Mouse (Mus musculus) hindbrain, embryonic 11.5 days (tissue): Measurements from ENCODE around the gene Slc22a17. TPM values are rescaled to one million over a fixed set of nuclear protein-coding genes. Genes with fewer than 3 reads are reported as not detected.

ENCODE experiments used
- ATAC-seq: fragments of 200-750 bp; cut with Nextera tagmentation; 2 replicates; pipeline ENCODE4 v1.8.0; 2017; ENCODE audit warnings: mild to moderate bottlenecking, moderate TSS enrichment, moderate library complexity; ENCODE audit not compliant: low FRiP score
- DNase-seq: peaks from one replicate; pipeline ENCODE4 v3.0.0-alpha.2; 2015; ENCODE audit warnings: low spot score
- H3K27ac ChIP-seq: fragments of 300-500 bp; sonication (generic); 2 replicates; pipeline ENCODE4 v1.5.1; 2014; ENCODE audit warnings: mild to moderate bottlenecking, low read depth, low read length
- H3K27me3 ChIP-seq: fragments of 300-500 bp; sonication (generic); 2 replicates; pipeline ENCODE4 v1.6.1; 2014; ENCODE audit warnings: mild to moderate bottlenecking, low read length, moderate library complexity, mixed read lengths; ENCODE audit not compliant: control insufficient read depth, insufficient read depth
- H3K36me3 ChIP-seq: fragments of 300-500 bp; sonication (generic); 2 replicates; pipeline ENCODE4 v1.6.1; 2014; ENCODE audit warnings: mild to moderate bottlenecking, low read length, moderate library complexity, mixed read lengths; ENCODE audit not compliant: control insufficient read depth, insufficient read depth
- H3K4me1 ChIP-seq: fragments of 300-500 bp; sonication (generic); replicated peaks from 2 replicates; pipeline ENCODE4 v1.6.1; 2014; ENCODE audit warnings: low read length, mixed read lengths; ENCODE audit not compliant: control insufficient read depth, insufficient read depth
- H3K4me2 ChIP-seq: fragments of 300-500 bp; sonication (generic); replicated peaks from 2 replicates; pipeline ENCODE4 v1.6.1; 2014; ENCODE audit warnings: mild to moderate bottlenecking, low read depth, low read length
- H3K4me3 ChIP-seq: fragments of 300-500 bp; sonication (generic); 2 replicates; pipeline ENCODE4 v1.5.1; 2014; ENCODE audit warnings: low read depth, low read length
- H3K9ac ChIP-seq: fragments of 300-500 bp; sonication (generic); 2 replicates; pipeline ENCODE4 v1.6.1; 2014; ENCODE audit warnings: low read depth, low read length
- H3K9me3 ChIP-seq: fragments of 300-500 bp; sonication (generic); 2 replicates; pipeline ENCODE4 v1.6.1; 2016; ENCODE audit warnings: low read length; ENCODE audit not compliant: control insufficient read depth
- WGBS: fragments of 180-500 bp; shearing (Covaris S2); extraction: QIAGEN DNeasy Blood & Tissue Kit; methylation state at CpG from one replicate; pipeline ENCODE4 v1.1.7; 2014; 5-methylcytosine and 5-hydroxymethylcytosine counted together
- polyA plus RNA-seq: library from polyadenylated mRNA; unstranded; fragments of >200 nt; fragmentation: Nextera tagmentation; extraction: Ambion mirVana; gene quantifications from 2 replicates; pipeline ENCODE4 v1.2.1, GENCODE M21; 2014

Gene Slc22a17
- polyA plus RNA-seq, 1 experiment from 2014 or later = 41.0 TPM

DNA sequence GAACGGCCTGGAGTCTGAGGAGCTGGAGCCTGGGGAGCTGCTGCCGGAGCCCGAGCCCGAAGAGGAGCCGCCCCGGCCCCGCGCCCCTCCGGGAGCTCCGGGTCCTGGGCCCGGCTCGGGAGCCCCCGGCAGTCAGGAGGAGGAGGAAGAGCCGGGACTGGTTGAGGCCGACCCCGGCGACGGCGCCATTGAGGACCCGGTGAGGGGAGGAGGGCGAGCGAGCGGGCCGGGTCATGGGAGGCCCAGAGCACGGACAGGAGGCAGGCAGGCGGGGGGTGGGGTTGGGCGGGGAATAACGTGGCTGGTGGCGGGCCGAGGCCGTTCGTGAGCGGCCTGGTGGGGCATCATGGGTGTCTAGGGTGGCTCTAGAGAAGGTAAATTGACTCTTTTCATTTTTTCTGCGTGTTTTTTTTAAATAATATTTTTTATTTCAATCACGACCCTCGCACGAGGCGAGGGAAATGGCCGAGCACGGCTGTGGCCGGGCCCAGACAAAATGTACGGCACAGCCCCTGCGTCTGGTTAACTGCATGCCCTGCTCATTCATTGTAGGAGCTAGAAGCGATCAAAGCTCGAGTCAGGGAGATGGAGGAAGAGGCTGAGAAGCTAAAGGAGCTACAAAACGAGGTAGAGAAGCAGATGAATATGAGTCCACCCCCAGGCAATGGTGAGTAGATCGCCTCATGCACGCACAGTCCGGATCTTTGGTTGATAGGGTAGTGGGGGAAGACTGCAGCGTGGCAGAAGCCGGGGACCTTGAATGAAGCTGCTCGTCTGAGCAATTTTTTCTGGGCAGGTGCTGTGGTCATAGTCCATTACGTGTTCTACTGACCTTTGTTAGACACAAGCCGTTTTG is 18.4 kb downstream of the Slc22a17 start:
- peak; percentile 66 for DNase-seq
- H3K36me3 ChIP-seq = 0 out of 2 replicates have a peak, but pooled peaks cover 3% of the 10 kb centered on the region
- H3K27me3 ChIP-seq = no peaks in the 10 kb centered on the region
- no peaks in the 10 kb centered on the region for H3K9me3 ChIP-seq
- WGBS = under 1% methylated on average over 39 of the region's 54 CpGs
- H3K4me1 ChIP-seq = no peaks in the 10 kb centered on the region; the same call in 1 of the 2 replicates
- peak overlapping the region; percentile 69 for H3K4me2 ChIP-seq
- H3K27ac ChIP-seq = peak overlapping the region; percentile 95
- peak overlapping the region; percentile 99 for H3K9ac ChIP-seq
- peak overlapping the region; percentile 98 for H3K4me3 ChIP-seq
- peak; percentile 69 for ATAC-seq

DNA sequence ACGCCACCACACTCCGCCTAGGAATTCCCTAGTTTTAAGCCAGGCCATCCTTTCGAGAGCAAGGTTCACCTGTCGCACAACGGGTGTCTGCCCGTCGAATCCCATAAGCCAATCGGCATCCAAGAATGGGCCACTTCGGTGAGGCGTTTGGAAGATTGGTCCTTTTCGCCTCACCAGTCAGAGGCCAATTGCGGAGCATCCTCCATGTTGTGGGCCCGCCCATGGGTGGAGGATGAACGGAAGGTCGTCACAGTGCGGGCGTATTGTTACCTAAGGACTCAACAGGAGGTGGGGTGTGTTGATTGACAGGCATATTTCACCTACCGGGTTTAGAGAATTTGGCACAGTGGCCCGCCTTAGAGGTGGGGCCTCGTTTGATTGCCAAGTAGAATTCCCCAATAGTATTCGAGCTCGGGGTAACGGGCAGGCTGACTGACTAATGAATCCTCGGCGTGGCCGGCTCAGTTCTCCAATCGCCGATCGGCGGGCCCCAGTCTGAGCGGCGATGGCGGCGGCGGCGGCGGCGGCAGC is 19.2 kb downstream of the Slc22a17 start:
- DNase-seq (peak; percentile 96), ATAC-seq (peak; percentile 99)
- Histone ChIP-seq H3K27ac (peak overlapping the region; percentile 95), H3K9ac (peak overlapping the region; percentile 99), H3K4me3 (peak overlapping the region; percentile 98), H3K4me2 (peak overlapping the region; percentile 35), H3K4me1 (no peaks in the 10 kb centered on the region; the same call in 1 of the 2 replicates), H3K9me3 (no peaks in the 10 kb centered on the region), H3K36me3 (0 out of 2 replicates have a peak, but pooled peaks cover 3% of the 10 kb centered on the region), H3K27me3 (no peaks in the 10 kb centered on the region)
- under 1% methylated on average over 38 of the region's 38 CpGs for WGBS

DNA sequence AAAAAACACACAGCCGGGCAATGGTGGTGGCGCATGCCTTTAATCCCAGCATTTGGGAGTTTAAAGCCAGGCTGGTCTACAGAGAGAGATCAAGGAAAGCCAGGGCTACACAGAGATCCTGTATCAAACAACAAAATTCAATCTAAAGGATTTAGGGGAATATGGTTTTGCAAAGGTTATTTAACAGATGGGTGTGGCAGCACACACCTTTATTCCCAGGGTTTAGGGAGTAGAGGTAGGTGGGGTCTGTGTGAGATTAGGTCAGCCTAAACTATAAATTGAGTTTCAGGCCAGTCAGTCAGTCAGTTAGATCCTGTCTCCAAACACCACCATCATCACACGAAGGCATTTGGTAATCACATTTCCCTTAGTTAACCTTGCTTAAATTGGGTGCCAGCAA is 20.7 kb downstream of the Slc22a17 start, which contains the start of gene Pabpn1:
Gene Pabpn1, plus strand, starts transcription at position 301 of the 400 bp plus-strand sequence.
- WGBS = 95% methylated on average over 3 of the region's 3 CpGs
- ATAC-seq (no peak), DNase-seq (no peak)
- Histone ChIP-seq H3K36me3 (no peaks in the 10 kb centered on the region), H3K27ac (peak within 1 kb of the TSS; percentile 43), H3K27me3 (no peaks in the 10 kb centered on the region), H3K4me3 (peak within 1 kb of the TSS; percentile 98), H3K4me1 (no peaks in the 10 kb centered on the region; the same call in 1 of the 2 replicates), H3K4me2 (peak within 1 kb of the TSS; percentile 35), H3K9ac (peak within 1 kb of the TSS; percentile 20; the same call in 1 of the 2 replicates), H3K9me3 (no peaks in the 10 kb centered on the region)

DNA sequence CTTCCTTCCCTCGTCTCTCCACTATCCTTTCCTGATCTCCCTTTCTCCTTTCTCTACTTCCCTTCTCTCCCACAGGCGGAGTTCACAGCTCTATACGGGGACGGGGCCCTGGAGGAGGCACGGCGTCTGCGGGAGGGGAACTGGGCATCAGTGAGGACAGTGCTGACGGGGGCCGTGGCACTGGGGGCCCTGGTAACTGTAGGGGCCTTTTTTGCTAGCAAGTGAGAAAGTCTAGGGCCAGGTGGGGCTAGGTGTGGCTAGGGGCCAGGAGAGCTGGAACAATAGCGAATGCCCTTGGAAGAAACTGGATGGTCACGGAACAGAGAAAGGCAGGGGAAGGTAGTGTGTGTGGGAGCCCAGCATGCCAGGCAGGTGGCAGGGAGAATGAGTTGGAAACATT is 27.6 kb downstream of the Slc22a17 start:
- Histone ChIP-seq H3K4me2 (no peak overlapping the region), H3K4me3 (no peak overlapping the region), H3K27me3 (no peaks in the 10 kb centered on the region), H3K4me1 (0 out of 2 replicates have a peak, but pooled peaks cover 4% of the 10 kb centered on the region), H3K36me3 (no peaks in the 10 kb centered on the region), H3K27ac (no peak overlapping the region), H3K9ac (no peak overlapping the region), H3K9me3 (no peaks in the 10 kb centered on the region)
- 95% methylated on average over 11 of the region's 11 CpGs for WGBS
- DNase-seq (no peak), ATAC-seq (no peak)

DNA sequence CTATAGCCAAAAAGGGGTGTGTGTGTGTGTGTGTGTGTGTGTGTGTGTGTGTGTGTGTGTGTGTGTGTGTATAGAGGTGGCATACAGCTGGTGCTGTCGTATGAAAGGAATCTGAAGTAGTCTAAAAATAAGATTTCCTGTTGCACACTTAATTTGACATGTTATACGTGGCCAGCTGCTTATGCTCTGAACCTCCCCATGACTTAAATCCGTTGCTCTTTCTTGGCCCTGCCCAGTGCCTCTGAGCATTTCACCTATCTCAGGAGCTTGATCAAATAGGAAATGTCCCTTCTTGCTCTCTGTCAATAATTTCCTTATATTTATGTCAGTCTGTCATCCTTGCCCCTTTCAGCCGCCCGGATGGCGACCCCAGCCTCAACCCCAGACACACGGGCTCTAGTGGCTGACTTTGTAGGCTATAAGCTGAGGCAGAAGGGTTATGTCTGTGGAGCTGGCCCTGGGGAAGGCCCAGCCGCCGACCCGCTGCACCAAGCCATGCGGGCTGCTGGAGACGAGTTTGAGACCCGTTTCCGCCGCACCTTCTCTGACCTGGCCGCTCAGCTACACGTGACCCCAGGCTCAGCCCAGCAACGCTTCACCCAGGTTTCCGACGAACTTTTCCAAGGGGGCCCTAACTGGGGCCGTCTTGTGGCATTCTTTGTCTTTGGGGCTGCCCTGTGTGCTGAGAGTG is 28.8 kb downstream of the Slc22a17 start:
- Histone ChIP-seq H3K27me3 (no peaks in the 10 kb centered on the region), H3K4me2 (peak overlapping the region; percentile 59), H3K36me3 (no peaks in the 10 kb centered on the region), H3K27ac (peak overlapping the region; percentile 89), H3K4me3 (peak overlapping the region; percentile 58), H3K9ac (peak overlapping the region; percentile 74), H3K4me1 (0 out of 2 replicates have a peak, but pooled peaks cover 4% of the 10 kb centered on the region), H3K9me3 (no peaks in the 10 kb centered on the region)
- 27% methylated on average over 21 of the region's 21 CpGs for WGBS
- peak; percentile 23 for ATAC-seq
- no peak for DNase-seq

DNA sequence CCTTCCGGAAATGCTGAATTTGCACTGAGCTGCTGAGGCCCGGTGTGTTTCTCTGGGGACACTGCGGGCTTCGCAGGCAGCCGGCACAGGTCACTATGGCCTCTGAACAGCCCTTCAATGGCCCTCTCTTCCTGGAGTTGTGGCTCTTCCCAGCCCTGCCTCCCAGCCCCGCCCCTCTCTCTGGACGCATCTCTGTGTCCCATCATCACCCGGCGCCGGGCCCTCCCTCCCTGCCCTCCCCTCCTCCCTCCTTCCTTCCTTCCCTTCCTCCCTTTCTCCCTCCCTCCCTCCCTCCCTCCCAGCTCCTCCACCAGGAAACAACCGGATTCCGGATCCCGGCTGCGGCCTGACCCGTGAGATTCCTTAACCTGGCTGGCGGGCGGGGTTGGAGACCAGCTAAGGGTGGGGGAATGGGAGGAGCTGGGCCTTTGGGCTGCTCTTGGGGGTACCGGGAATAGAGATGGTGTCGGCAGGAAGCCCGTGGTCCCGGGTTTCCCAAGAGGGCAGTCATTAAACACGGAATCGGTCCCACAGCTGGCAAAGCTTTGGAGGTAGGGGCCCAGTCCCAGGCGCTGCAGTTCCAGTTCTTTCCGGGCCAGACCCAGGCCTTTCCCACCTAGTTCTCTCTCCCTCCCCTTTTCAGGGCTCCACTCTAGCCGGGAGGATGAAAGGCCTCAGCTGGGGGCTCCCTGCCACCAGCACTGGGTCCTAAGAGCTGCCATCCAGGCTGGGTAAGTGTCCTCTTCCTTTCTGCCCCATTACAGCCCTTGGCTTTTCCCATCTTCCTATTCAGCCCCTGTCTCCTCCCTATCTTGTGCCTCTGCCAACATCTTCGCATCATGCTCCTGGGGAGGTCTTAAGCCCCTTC is 29.5 kb downstream of the Slc22a17 start, which contains the start of the genes Bcl2l2 and Gm20521:
Gene Bcl2l2, plus strand, starts transcription at position 224 of the 868 bp plus-strand sequence.
Gene Gm20521, plus strand, starts transcription at position 288 of the 868 bp plus-strand sequence.
- peak within 1 kb of the TSS; percentile 58 for H3K4me3 ChIP-seq
- ATAC-seq = peak; percentile 91
- under 1% methylated on average over 26 of the region's 27 CpGs for WGBS

DNA sequence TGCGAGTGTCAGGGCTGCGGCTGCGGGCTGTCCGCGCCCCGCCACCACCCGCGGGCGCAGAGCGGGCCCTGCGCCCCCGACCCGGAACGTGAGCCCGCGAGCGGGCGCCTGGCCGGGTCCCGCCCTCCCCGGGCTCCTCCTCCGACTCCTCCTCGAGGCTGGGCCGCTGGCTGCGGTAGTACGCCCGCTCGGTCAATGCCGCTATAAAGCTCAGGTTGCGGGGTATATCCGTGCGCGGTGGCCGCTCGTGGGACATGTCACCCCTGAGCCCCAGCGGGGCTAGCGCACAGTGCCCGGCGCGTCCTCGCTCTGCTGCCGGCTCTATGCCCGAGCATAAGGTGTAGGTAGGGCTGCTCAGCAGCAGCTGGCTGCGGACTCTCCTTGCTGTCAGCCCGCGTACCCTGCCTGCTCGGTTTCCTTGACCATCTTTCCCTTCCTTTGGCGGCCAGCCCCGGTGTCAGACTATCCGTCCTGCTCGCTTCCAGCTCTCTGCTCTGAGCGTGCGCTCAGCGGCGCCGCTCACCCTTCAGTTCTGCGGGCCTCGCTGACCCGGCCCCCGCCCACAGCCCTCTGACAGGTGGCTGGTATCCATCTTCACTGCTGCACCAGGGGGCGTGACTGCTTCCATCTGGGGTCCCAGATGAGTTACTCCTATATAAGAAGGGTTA is 35.8 kb downstream of the Slc22a17 start, which contains the start of gene Ppp1r3e:
Gene Ppp1r3e, minus strand, starts transcription at position 503 of the 668 bp plus-strand sequence.
- peak within 1 kb of the TSS; percentile 74 for H3K27ac ChIP-seq
- peak within 1 kb of the TSS; percentile 67 for H3K4me3 ChIP-seq
- H3K4me1 ChIP-seq = no peaks in the 10 kb centered on the region; the same call in 1 of the 2 replicates
- DNase-seq (peak; percentile 73), ATAC-seq (peak; percentile 77)
- H3K4me2 ChIP-seq = peak within 1 kb of the TSS; percentile 99
- no peaks in the 10 kb centered on the region for H3K36me3 ChIP-seq
- H3K27me3 ChIP-seq = no peaks in the 10 kb centered on the region
- WGBS = under 1% methylated on average over 49 of the region's 61 CpGs
- peak within 1 kb of the TSS; percentile 84 for H3K9ac ChIP-seq
- no peaks in the 10 kb centered on the region for H3K9me3 ChIP-seq

More for the DNA sequence above, 29.5 kb downstream of the Slc22a17 start, which contains the start of the genes Bcl2l2 and Gm20521:
- Histone ChIP-seq H3K27ac (peak within 1 kb of the TSS; percentile 89), H3K9me3 (no peaks in the 10 kb centered on the region), H3K4me1 (0 out of 2 replicates have a peak, but pooled peaks cover 4% of the 10 kb centered on the region), H3K4me2 (peak within 1 kb of the TSS; percentile 59), H3K27me3 (no peaks in the 10 kb centered on the region), H3K36me3 (no peaks in the 10 kb centered on the region), H3K9ac (peak within 1 kb of the TSS; percentile 74)
- peak; percentile 91 for DNase-seq
